ENCODE assay signal across 34 mouse cellular contexts in genomic region chr14:40837397-40837796, GRCm38 (mm10). TPM values are rescaled to one million over a fixed set of nuclear protein-coding genes. Genes with fewer than 3 reads are reported as not detected.
"Had no signal": no experiment of that assay in that cellular context is flagged by ENCODE, and none has a peak within 500 bp of the region (broad histone marks: within the 10 kb centered on the region; RNA-seq: fewer than 3 reads in every experiment).

No protein-coding gene starts in this region.

- H3K4me3 ChIP-seq: limb, embryonic 10.5 days; limb, embryonic 12.5 days; limb, embryonic 13.5 days; limb, embryonic 15.5 days; liver, embryonic 12.5 days; liver, embryonic 13.5 days; liver, embryonic 15.5 days; lung, embryonic 15.5 days; megakaryocyte, embryonic 14.5 days; midbrain, embryonic 10.5 days; midbrain, embryonic 12.5 days; midbrain, embryonic 13.5 days; myocyte; neural tube, embryonic 12.5 days; neural tube, embryonic 13.5 days had no signal

- H3K4me1 ChIP-seq: limb, embryonic 10.5 days; limb, embryonic 12.5 days; limb, embryonic 13.5 days; limb, embryonic 15.5 days; liver, embryonic 12.5 days; liver, embryonic 13.5 days; liver, embryonic 15.5 days; lung, embryonic 15.5 days; megakaryocyte, embryonic 14.5 days; midbrain, embryonic 10.5 days; midbrain, embryonic 12.5 days; midbrain, embryonic 13.5 days; neural tube, embryonic 12.5 days; neural tube, embryonic 13.5 days had no signal

- DNase-seq: left cerebral cortex, postnatal 4 days; liver; liver, embryonic 13.5 days; liver, postnatal 0 days; lung, adult 18-20 months; lung, adult 2 months; lung, embryonic 14.5 days; lung, postnatal 10 days; lung, postnatal 14 days; lung, postnatal 36 days; lung, postnatal 4 days; midbrain, embryonic 14.5 days had no signal

- ATAC-seq: liver, embryonic 12.5 days; liver, postnatal 0 days; lung, postnatal 0 days; midbrain, embryonic 13.5 days; midbrain, embryonic 16.5 days had no signal

- H3K4me2 ChIP-seq: limb, embryonic 12.5 days; limb, embryonic 13.5 days; limb, embryonic 15.5 days; liver, embryonic 11.5 days; liver, embryonic 12.5 days; liver, embryonic 13.5 days; liver, embryonic 15.5 days; lung, embryonic 14.5 days; lung, embryonic 15.5 days; midbrain, embryonic 11.5 days; midbrain, embryonic 12.5 days; midbrain, embryonic 13.5 days; neural tube, embryonic 12.5 days; neural tube, embryonic 13.5 days had no signal

- H3K36me3 ChIP-seq: limb, embryonic 10.5 days; limb, embryonic 12.5 days; limb, embryonic 13.5 days; limb, embryonic 15.5 days; liver, embryonic 12.5 days; liver, embryonic 13.5 days; liver, embryonic 15.5 days; lung, embryonic 15.5 days; midbrain, embryonic 10.5 days had no signal

- H3K27ac ChIP-seq: limb, embryonic 10.5 days; limb, embryonic 12.5 days; limb, embryonic 13.5 days; limb, embryonic 15.5 days; liver, embryonic 12.5 days; liver, embryonic 13.5 days; liver, embryonic 14.5 days; liver, embryonic 15.5 days; lung, embryonic 15.5 days; macrophage; midbrain, embryonic 10.5 days; midbrain, embryonic 12.5 days; midbrain, embryonic 13.5 days; neural tube, embryonic 12.5 days; neural tube, embryonic 13.5 days had no signal

- H3K27me3 ChIP-seq: limb, embryonic 12.5 days; limb, embryonic 13.5 days; limb, embryonic 15.5 days; liver, embryonic 12.5 days; liver, embryonic 13.5 days; liver, embryonic 15.5 days; lung, embryonic 15.5 days; megakaryocyte, embryonic 14.5 days; midbrain, embryonic 12.5 days; midbrain, embryonic 13.5 days; neural tube, embryonic 12.5 days; neural tube, embryonic 13.5 days had no signal

- H3K9ac ChIP-seq: limb, embryonic 12.5 days; limb, embryonic 13.5 days; limb, embryonic 15.5 days; liver, embryonic 12.5 days; liver, embryonic 13.5 days; liver, embryonic 14.5 days; liver, embryonic 15.5 days; liver, postnatal 0 days; lung, embryonic 14.5 days; lung, embryonic 15.5 days; midbrain, embryonic 12.5 days; midbrain, embryonic 13.5 days; neural tube, embryonic 12.5 days; neural tube, embryonic 13.5 days had no signal

- H3K9me3 ChIP-seq: limb, embryonic 10.5 days; limb, embryonic 12.5 days; limb, embryonic 13.5 days; limb, embryonic 15.5 days; liver, embryonic 12.5 days; liver, embryonic 13.5 days; liver, embryonic 15.5 days; lung, embryonic 15.5 days; megakaryocyte, embryonic 14.5 days; midbrain, embryonic 10.5 days; midbrain, embryonic 12.5 days; midbrain, embryonic 13.5 days; neural tube, embryonic 12.5 days; neural tube, embryonic 13.5 days had no signal

RNA-seq across cellular contexts. Expression of gene Sh2d4b, which starts 55.7 kb away (rescaled TPM):
- total RNA-seq: megakaryocyte progenitor cell, adult 5-6 weeks had no signal
- polyA plus RNA-seq: liver, adult 2 months had no signal
